Mouse (Mus musculus) frontal cortex, postnatal 10 days (tissue): ENCODE measurements at regions not wholly inside any gene's neighbourhood (a gene's known extent, or its start where the extent isn't known, plus 50 kb on each side); places are given as distances from the start of the nearest gene placed in this dataset.

Source experiments
- DNase-seq, 2 experiments: peaks; one replicate each; pipeline ENCODE4 v3.0.0; 2022; ENCODE audit warnings: low spot score in 2 of 2, mixed read lengths in 1 of 2

DNA sequence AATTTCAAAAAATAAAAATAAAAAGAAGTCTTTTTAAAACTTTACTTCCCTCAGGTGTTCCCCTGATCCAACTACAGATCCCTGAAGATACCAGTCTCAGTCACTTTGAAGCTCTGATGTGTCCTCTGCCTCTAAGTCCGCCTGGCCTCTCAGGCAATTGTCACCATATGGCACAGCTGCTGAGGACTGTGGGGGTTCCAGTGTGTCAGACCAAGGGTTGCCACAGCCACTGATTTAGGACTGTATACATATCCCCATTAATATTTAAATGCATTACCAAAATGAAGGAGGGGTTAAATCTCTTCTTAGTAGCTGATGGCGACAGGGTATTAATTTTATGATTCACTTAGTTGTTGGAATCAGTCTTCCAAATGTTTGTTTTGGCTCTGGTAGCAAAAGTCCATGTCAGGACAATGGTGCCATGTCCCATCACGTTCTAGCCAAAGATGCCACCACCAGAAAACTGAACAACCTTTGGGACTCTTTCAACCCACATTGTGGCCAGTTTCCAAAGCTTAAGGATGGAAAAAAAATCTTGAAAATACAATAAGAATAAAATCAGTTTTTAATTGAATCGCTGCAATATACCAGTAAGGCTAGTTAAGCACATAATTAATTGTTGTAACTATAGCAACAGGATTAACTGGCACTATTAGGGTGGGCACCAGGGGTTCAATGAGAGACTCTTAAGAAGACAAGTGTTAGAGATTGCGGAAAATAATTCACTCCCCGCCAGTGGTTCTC is 62.5 kb downstream of the Arrdc4 start:
- DNase-seq = no peak

DNA sequence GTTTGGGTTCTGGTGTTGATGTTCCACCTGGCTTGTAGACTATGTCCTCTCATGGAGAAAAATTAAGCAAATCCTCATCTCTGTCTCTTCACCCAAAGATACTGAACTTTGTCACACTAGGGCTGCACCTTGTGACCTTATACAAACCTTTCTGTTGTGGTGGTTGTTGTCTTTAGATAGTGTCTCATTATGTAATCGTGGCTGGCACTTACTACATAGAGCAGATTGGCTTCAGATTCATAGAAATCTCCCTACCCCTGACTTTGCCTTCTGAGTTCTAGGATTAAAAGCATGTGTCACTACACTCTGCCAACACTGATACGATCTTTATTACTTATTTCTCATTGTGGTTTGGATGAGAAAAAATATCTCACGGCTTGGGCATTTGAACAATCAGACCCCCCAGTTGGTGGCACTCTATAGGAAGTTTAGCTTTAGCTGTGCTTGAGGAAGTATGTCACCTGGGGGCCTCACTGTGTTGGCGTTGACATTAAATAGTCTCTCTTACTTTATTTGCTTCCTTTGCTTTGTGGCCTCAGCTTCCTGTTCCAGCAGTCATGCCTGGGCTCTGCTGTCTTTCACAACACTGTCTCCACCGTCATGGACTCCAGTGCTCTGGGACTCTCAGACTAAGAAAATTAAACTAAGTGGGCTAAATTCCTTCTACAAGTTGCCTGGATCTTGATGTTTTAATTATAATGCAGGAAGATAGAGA is 66.0 kb downstream of the Arrdc4 start:
- DNase-seq = no peak

DNA sequence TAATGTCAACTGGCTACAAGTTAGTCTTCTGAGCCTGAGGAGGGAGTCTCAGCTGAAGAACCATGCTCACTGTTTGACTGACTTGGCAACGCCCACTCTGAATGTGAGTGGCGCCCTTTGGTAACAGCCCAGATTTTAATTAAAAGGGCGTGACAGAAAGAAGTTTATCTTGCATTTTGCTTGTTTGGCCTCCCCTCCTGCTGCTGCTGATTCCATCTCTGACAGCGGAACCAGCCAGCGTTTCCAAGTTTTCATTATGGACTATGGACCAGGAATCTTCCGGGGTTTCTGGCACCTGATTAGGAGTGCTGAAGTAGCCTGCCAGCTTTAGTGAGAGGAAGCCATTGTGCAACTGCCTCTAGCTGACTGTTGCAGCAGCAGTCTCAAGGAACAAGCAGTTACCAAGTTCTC is 66.7 kb downstream of the Arrdc4 start:
- DNase-seq = no peak

DNA sequence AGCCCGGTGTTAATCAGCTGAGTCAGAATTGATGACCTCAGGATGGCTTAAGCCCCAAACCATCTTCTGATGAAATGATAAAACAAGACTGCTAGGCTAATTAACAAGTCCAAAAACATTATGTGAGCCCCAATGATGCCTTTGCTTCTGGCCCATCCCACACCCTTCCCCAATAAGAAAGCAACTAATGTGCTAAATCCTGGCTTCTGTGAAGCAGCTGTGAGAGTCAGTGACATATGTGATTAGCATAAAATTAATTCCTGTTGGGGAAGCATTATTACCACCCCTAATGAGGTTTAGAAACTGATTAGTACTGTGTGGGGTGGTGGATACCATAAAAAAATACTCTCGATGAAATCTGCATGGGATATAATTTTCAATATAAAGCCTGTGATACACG is 69.3 kb downstream of the Arrdc4 start:
- no peak for DNase-seq

DNA sequence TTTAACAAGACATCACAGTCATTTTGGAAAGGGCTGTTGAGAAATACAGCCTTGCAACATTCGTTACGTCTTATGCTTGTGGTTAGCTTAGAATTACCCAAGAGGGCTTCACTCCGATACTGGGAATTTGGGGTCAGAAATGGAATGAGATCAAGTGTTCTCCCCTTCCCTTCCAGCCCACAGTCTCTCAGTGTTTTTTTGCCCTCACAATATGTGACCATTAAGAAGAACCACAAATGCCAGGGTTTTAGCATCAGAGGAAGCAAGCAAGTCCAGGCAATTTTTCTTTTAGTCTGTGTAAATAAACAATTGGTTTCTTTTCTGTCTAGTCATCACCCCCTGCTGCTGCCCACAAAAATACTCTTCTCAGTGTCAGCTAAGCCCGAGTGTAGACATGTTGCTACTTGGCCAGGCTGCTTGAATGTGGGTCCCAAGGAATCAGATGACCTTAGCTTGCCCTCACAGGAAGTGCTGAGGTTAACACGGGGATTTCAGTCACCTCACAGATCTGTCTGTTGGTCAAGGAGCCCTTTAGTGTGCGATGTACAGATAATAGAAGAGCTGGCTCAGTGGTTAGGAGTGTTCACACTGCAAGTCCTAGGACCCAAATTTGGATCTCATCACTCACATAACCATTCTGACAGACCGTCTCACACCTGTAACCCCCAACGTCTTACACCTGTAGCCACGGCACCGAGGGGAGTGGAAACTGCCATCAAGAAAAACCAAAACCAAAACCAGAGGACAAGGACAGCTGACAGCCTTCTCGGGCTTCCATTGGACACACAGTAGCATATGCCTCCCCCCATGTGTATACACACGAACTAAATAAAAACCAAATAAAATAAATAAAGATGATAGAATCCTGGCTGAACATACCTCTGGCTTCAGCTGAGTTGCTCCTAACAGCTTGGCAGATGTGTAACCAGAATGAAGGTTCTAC is 81.0 kb downstream of the Arrdc4 start:
- DNase-seq = no peak

DNA sequence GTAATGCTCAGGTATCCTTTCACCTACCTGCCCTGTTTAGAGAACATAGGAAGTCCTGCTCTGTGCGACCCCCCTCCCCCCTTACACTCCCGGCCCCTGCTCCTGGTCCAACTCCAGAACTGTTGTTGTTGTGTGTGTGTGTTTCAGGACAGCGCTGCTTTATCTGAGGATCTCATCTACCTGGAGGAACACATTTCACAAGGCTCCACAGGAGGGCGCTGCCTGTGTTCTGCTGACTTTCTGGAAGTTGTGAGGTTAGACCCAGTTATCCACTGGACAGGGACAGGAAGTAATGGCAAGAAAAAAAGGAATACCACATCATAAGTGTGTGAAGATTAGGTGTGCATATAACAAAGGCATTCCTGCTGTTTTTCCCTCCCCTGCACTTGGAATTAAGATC is 81.8 kb downstream of the Arrdc4 start:
- no peak for DNase-seq

DNA sequence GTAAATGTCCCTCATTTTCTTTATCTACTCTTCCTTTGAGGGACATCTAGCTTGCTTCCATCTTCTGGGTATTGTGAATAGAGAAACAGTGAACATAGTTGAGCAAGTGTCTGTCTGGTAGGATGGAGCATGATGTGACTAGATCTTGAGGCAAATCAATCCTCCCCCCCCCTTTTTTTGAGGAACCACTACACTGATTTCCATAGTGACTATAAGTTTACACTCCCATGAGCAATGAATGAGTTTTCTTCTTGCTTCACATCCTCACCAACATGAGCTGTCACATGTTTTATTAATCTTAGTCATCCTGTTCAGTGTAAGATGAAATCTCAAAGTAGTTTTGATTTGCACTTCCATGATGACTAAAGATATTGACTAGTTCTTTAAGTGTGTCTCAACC is 92.7 kb downstream of the Arrdc4 start:
- DNase-seq = no peak

DNA sequence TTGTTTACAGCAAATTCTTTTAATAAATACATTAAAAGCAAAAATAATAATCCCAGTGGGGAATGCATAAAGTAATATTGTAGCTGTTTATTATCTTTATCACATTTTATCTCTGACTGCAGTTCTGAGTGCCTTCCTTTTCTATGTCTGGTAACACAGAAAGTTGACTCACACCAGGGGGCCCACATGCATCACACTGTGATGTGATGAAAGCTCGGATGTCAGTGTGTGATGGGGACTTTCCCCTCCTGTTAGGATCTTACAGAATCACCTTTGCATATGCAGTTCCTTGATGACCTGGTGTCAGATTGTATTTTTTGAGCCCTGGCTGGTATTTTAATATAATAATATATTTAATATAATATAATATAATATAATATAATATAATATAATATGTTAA is 95.5 kb downstream of the Arrdc4 start:
- no peak for DNase-seq

DNA sequence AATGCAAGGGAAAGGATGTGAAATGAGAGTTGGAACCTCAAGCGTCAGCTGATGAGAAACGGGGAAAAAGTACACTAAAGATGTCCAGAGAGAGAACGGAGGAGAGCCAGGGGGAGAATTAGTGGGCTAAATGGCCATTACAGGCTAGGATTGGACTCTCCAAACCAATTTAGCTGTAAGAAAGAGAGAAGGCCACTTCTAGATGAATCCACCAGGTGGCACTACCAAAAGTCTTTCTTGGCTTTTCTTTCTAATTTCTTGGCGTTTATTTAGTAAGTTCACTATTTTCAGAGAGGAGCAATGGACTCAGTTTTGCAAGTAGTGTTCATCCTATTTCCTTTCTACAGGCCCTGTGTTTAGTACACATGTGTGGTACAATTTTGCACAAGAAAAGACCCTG is 97.6 kb downstream of the Arrdc4 start:
- DNase-seq = no peak

DNA sequence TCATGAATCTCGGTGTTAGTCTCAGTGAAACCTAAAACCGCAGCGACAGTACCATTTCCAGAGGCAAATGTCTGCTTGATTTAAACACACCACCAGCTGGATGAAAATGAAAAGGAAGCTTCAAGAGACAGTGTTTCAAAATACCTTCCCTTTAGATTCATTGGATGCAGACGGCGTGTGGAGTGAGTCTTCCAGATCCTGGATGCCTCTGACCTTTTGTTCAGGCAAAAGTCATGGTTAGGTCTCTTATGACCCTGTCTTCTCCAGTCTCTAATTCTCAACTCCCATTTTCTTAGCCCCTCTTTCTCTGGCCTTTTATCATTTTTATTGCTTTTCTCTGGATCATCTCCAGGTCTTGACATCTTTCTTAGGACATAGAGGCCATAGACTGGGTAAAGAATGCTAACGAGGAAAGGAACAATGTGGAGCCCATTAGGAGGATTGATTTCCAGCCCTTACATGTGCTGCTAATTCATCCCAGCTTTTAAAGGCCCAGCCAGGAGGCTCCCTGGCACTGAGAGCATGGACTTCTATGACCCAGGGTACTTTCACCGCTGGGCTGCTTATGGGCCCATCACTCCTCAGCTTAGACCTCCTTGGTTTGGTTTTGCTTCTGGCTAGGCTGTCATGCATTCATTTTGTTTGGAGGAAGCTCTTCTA is 111.4 kb downstream of the Arrdc4 start:
- DNase-seq = no peak

DNA sequence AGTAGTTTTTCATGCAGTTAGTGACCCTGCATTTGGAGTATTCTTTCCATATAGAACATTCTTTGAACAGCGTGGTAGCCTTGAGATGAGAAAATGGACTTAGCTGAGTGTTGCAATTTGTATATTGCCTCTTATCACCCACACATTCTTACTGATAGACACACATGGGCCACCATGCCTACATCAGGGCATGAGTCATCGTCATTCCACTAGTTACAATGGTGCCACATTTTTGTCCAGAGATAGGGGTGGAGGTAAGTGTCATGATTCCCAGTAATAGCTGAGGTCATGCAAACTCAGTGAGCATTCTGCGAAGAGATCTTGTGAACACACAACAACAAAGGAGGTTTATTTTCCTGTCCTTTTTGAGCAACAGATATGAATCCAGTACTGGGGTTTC is 128.0 kb downstream of the Arrdc4 start:
- DNase-seq = no peak

DNA sequence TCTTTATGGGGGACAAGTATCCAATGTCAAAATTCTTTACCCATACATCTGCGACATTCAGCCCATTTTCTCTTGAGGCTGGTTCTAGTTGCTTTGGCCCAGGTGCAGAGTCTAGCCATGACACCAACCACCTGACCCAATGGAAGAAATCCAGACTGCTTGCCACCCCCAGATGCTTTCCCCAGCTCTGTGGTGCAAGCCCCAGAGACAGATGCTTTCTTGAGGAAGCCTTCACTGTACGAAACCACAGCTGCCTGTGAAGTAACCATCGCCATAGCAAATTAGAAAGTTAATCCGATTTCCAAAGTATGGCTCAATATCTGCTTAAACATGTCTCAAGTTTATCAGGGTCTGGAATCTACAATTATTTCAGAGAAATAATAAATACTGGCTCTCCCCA is 138.5 kb downstream of the Arrdc4 start:
- DNase-seq = no peak

DNA sequence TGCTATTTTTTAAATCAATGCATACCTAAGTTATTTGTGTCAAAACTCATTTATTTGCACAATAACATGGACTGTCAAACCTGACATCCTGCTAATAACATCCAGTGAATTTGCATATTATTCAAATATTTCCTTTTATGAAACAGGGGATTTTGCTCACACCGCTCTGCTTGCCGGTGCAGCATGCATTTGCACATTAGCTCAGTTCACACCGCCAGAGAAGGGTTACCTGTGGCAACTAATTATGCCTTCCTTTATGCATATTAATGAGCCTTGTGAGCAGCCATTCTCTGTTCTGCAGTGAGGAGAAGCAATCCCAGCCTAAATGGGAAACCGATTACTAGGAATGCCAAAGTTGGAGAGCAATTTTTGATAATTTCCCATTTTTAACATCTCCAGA is 141.9 kb downstream of the Arrdc4 start:
- DNase-seq = no peak

DNA sequence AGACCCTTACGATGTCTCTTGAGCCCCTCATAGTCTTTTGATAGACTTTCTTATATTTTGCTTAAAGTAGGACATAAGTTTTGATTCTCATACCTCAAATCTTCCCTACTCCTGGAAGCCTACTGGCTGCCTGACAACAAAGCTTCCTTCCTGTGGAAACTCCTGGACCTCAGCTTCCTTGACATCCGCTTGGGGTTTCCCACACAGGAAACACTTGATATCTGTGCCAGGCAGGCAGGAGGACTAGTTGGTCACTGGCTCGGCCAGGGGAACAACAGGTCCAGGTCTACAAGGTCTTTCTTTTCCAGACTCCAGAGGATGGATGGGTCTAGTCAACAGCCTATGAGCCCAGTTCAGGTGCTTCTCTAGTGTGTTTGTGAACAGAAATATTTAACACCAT is 142.8 kb downstream of the Arrdc4 start:
- DNase-seq = no peak

DNA sequence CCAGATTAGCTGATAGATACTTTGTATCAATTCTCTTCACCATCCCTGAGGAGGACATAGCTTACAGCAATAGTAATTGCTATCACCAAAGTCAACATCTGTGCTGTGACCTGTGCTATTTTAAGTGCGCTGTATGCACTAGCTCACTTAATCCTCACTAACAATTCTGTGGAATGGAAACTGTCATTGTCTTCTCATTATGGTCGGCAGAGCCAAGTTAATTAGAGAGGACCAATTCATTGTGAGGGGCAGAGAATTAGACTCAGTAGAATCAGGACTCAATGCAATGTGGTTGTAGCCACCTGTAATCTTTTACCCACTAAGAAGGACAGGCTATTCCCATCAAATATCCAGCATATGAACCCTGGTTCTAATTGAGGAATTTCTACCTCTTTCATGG is 145.3 kb downstream of the Arrdc4 start:
- no peak for DNase-seq

DNA sequence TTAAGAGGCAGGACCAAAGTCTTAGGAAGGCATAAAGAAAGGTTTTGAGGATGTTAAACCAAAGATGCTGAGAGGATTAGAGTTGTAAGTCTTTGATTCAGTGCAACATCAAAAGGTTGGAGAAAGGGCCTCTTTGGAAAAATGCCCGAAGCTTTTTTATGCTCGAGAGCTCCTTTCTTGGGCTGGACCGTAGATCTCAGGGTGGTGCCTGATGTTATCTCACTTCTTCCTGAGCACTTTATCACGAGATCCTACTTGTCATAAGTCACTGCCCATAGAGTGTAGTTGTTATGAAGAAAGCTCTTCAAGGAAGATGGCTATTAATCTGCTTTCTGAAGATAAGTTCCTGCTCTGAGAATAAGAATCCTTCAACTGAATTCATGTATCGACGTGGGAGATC is 147.0 kb downstream of the Arrdc4 start:
- no peak for DNase-seq

DNA sequence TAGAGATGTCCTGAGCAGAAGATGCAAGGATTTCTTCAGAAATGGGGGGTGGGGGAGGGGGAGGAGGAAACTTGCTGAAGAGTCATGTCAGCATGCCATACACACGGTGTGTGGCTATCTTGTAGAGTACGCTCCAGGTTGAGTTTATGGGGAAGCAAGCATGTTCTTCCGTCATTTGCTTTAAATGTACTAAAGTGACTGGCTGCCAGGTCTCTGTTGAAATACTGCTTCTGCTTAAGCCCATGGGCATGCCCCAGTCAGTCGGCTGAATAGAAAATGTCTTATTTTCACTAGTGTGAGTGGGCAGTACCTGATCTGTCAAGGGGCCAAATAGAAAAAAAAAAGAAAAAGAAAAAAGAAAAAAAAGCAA is 155.0 kb downstream of the Arrdc4 start:
- no peak for DNase-seq

DNA sequence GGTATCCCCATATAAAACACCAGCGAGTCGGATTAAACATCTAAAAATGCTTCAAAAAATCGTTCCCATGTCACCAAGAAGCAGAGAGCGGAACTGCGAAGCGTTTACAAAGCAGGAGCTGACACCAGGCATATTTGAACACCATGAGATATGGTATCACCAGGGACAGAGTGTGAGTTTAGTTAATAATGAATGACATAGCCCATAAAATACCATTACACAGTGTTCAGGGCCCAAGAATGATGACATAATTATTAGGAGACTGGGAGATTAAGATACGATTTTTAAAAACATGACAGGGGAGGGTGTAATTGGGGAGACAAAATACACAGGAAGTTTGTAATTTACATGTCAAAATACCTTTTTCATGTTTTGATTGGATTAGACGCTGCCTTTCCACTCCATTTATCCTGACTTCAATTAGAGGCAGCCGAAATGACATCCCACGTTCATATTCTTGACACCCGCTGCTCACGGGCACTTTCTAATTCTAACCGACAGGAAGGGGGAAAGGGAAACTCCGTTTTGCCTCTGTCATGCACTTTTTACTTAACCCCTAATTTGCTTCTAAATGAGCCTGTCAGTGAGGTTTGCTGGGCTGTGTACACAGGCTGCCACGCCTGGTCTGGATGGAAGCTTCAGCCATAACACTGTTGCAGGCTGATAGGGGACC is 155.6 kb downstream of the Arrdc4 start:
- no peak for DNase-seq

DNA sequence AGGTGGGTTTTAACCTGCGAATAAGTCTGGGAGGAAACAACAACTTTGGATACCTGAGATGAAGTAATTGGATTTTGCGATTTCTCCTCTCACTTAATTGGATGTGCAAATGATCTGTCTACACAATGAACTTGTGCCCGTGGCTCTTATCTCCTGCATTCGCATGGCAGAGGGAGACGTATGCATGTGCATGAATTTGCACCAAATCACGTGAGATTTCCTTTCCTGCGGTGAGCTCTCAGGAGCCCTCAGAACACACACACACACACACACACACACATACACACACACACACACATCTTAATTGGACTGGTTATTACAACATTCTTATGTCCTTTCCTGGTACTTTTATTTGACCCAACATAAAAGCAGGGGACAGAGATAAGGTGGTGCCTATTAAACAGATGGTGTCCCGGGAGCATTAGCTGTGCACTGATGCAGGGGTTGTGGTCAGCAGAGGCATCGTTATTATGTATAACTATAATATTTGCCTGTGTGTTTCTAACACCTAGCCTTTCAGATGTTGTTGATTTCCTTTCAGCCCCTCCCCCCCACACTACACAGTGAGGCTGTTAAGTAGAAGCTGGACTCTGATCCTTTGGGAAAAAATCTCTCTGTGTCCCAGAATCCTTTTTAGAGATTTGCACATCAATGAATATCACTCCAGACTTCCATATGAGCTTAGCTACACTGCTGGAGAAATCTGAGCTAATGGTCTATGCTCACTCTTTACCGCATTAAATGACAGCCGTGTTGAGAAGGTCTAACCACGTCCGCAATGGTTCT is 166.3 kb downstream of the Arrdc4 start:
- no peak for DNase-seq

DNA sequence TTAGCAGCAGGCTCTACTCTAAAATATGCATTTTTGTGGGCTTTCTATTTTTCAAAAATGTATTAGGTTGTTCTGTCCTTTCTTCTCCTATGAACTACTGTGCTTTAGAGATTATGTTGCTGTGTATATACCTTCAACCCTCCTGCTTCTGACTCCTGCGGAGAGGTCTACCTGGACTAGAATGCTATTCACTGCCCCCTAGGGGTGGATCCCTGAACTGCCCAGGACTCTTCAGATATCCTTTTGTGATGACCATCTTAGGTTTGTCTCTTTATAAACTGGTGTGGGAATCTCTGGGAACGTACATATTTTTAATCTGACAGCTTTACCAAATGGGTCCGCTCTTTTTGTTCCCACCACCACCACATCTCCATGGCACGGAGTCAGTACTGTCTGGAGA is 168.4 kb downstream of the Arrdc4 start:
- peak in 1 of 2 experiments; percentile 24 for DNase-seq

DNA sequence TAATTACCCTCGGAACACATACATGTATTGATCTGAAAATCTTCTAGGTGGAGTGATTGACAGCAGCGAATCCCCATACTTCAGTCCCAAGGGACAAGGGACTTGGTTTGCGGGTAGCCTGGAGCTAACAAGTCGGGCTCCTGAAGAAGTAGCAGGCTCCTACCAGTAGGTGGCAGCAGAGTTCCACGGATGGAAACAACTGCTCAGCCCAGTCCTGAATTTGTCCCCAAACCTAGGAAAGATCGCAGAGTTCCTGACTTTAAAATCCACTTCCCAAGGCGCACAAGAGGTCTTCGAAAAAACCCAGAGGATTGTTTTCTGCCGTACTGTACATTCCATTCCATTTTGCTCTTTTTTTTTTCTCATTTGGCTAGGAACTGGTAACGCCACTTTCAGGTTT is 169.4 kb downstream of the Arrdc4 start:
- peak; percentile 43 to 84 for DNase-seq
